Mouse (Mus musculus) small intestine, adult 2 months (tissue): ENCODE measurements around the gene Gm49387.

Experiments used
- CTCF ChIP-seq: fragments of 200-500 bp; IDR thresholded peaks from 2 replicates; pipeline ENCODE4 v1.5.1; 2012; ENCODE audit warnings: low read depth, mild to moderate bottlenecking, control low read depth, inconsistent platforms, low read length, moderate library complexity, mixed read lengths; ENCODE audit not compliant: insufficient replicate concordance, insufficient read length; ENCODE audit errors: extremely low read depth
- POLR2A ChIP-seq: fragments of 200-500 bp; IDR thresholded peaks from 2 replicates; pipeline ENCODE4 v1.6.1; 2012; ENCODE audit warnings: low read depth, mild to moderate bottlenecking, control low read depth, inconsistent platforms, low read length, moderate library complexity

DNA sequence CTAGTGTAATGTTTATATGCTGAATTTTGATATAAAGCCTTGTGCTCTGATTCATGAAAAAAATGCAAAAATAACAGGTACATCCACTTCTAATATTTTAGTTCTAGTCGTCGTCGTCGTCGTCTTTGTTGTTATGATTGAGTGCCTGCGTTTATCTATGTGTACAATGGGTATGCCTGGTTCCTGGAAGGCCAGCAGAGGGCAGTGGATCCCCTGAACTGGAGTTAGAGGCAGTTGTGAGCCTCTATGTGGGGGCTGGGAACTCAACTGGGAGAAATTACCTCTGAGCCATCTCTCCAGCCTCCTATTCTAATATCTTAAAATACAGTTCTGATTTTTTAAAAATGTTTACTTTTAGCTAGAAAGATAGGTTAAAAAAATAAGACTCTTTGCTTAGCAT is 35.2 kb downstream of the Gm49387 start:
- TF ChIP-seq CTCF (peak; percentile 33; the same call in 1 of the 2 replicates), POLR2A (no peak)
